Mouse (Mus musculus): ENCODE data around the gene Fscn1. TPM values are rescaled to one million over a fixed set of nuclear protein-coding genes. Genes with fewer than 3 reads are reported as not detected.

Fscn1 gene
- polyA plus RNA-seq, 1 experiment from 2014 or later = 201 TPM

- Histone ChIP-seq H3K9me3 (replicated peaks) (no peaks in the 10 kb centered on the region), H3K27ac (ENCODE audit: poor library complexity, severe bottlenecking) (no peak overlapping the region), H3K36me3 (peaks cover 36% of the 10 kb centered on the region), H3K4me1 (replicated peaks) (no peaks in the 10 kb centered on the region), H3K27me3 (replicated peaks) (no peaks in the 10 kb centered on the region), H3K4me2 (no peak overlapping the region), H3K4me3 (no peak overlapping the region), H3K9ac (no peak overlapping the region)
- ATAC-seq (ENCODE audit: insufficient number of reproducible peaks, low FRiP score) = no peak
- WGBS = 79% methylated on average over 11 of the region's 11 CpGs
Observed at GRCm38 (mm10) chr5:143009383-143009782, 49.2 kb downstream of the Fscn1 start.

GRCm38 (mm10) chr5:143017401-143017800 is 57.3 kb downstream of the Fscn1 start:
- H3K9ac ChIP-seq = no peak overlapping the region
- H3K36me3 ChIP-seq = peaks cover 57% of the 10 kb centered on the region
- WGBS = 67% methylated on average over 5 of the region's 5 CpGs

More at GRCm38 (mm10) chr5:143017401-143017800, 57.3 kb downstream of the Fscn1 start:
- peak overlapping the region; percentile 27; the same call in 1 of the 2 replicates for H3K27ac ChIP-seq (ENCODE audit: poor library complexity, severe bottlenecking)
- H3K27me3 ChIP-seq (replicated peaks) = no peaks in the 10 kb centered on the region
- H3K4me2 ChIP-seq = no peak overlapping the region
- H3K4me1 ChIP-seq (replicated peaks) = peaks cover 16% of the 10 kb centered on the region
- no peaks in the 10 kb centered on the region for H3K9me3 ChIP-seq (replicated peaks)
- no peak for ATAC-seq (ENCODE audit: insufficient number of reproducible peaks, low FRiP score)
- no peak overlapping the region for H3K4me3 ChIP-seq

Other genes with a start within 250 kb of the Fscn1 start
- 31.7 and 34.7 TPM in 2 replicates for gene Tnrc18, start 142.7 kb upstream of the Fscn1 start, polyA plus RNA-seq (2016; fragmentation: Nextera tagmentation; extraction: Ambion mirVana)
- gene Fbxl18, start 64.9 kb upstream of the Fscn1 start, polyA plus RNA-seq (2016; fragmentation: Nextera tagmentation; extraction: Ambion mirVana) = 11.5 and 12.9 TPM in 2 replicates
- 6,292 and 6,382 TPM in 2 replicates for gene Actb, start 53.6 kb upstream of the Fscn1 start, polyA plus RNA-seq (2016; fragmentation: Nextera tagmentation; extraction: Ambion mirVana)
- gene Rnf216, start 152.7 kb downstream of the Fscn1 start, polyA plus RNA-seq (2016; fragmentation: Nextera tagmentation; extraction: Ambion mirVana) = 38.7 and 40.4 TPM in 2 replicates
- not detected in 2 replicates for gene Olfr718-ps1, start 187.2 kb downstream of the Fscn1 start, polyA plus RNA-seq (2016; fragmentation: Nextera tagmentation; extraction: Ambion mirVana)
- 8.8 and 9.0 TPM in 2 replicates for gene Rbak, start 220.4 kb downstream of the Fscn1 start, polyA plus RNA-seq (2016; fragmentation: Nextera tagmentation; extraction: Ambion mirVana)
- not detected in 2 replicates for gene Spdye4b, start 220.7 kb downstream of the Fscn1 start, polyA plus RNA-seq (2016; fragmentation: Nextera tagmentation; extraction: Ambion mirVana)

Data from heart, embryonic 12.5 days (tissue).